Mouse (Mus musculus) embryonic fibroblast, embryonic 13.5 days (primary cell): ENCODE data around the gene Fam184b.

Source experiments
- CTCF ChIP-seq: IDR thresholded peaks from 2 replicates; pipeline ENCODE4 v1.5.1; 2011; ENCODE audit warnings: mild to moderate bottlenecking, control low read depth, low read length, moderate library complexity, borderline replicate concordance; ENCODE audit not compliant: insufficient read depth
- POLR2A ChIP-seq: IDR thresholded peaks from 2 replicates; pipeline ENCODE4 v1.6.1; 2011; ENCODE audit warnings: low read depth, mild to moderate bottlenecking, control low read depth, low read length, moderate library complexity

GRCm38 (mm10) chr5:45689152-45689551 is 49.7 kb upstream of the Fam184b start:
- no peak for TF ChIP-seq POLR2A
- TF ChIP-seq CTCF = no peak
